Mouse (Mus musculus) adrenal gland, adult 10 weeks (tissue): ENCODE data around the gene Syngr3. TPM values are rescaled to one million over a fixed set of nuclear protein-coding genes. Genes with fewer than 3 reads are reported as not detected.

Experiments
- polyA plus RNA-seq: library from polyadenylated mRNA; stranded (reverse); fragments of 350-450 nt; fragmentation: Illumina TruSeq; extraction: RNeasy Lipid Tissue Mini Kit (QIAGEN cat#74804); gene quantifications from one replicate; pipeline ENCODE4 v1.2.3, GENCODE M21; 2014; ENCODE audit warnings: low read depth, low replicate concordance

Syngr3 gene
- polyA plus RNA-seq: 0.76 TPM

DNA sequence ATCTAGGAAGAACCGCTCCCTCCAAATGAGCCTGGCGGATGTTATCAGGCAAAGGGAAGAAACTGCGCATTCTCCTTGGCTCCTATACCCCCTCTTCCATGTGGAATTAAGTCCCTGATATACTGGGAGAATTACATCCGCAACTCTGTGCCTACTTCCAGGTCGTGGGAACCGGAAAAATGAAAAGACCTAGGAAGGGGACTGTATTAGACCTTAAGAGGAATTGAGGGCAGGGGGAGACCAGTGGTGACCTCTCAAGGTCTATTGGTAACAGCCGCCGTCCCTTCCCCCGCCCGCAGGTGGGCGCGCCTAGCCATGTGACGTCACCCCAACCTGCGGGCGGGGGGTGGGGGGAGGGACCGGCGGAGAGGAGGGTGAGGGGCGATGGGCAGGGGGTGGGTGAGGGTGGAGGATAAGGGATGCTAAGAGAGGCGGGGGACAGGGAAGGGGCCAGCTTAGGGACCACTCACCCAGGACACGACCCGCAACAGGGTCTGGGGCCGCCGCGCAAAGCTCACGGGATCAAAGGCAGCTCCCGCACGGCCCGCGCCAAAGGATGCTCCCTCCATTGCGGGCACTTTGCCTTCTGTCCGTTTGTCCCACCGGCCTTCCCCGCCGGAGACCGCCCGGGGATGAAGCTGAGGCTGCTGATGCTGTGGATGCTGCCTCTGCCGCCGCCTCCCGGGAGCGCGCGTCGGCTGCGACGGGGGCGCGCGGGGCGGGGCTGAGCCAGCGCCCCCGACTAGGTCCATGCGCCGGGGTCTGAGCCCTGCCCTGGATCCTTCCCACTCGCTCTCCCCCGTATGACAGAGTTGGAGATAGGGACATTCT, at the start of gene Syngr3:
Gene Syngr3 (minus strand): TSS at position 705 of the 831 bp plus-strand sequence.

DNA sequence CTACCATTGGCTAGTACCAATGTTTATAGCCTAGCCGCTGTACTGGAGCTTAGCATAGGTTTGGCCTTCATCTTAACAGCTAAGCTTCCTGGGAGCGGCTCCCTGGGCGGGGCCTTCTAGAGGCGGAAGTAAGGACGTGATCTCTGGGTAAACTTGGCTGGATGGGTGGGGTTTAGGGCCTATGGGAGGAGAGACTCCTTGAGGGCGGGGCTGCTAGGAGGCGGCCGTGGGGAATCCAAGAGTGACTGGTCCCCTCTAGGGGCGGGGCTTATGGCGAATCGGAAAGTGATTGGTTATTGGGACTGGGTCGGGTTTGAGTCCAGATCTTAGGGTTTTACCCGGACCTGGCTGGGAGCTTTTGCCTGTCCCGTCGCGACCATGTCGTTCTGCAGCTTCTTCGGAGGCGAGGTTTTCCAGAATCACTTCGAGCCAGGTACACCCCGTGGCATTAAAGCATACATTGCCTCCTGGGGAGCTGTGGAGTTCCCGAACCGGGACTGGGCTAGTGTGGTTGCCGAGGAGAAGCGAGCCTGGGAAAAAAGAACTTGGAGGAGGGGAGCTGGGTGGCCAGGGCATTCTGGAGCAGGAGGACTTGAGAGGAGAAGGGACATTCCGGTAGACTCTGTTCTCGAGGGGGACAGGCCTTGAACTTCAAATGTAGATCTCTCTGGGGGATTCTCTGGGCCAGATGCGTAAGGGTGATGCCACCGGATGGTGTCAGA, 46.7 kb upstream of the Syngr3 start, which contains the start of gene Msrb1:
Gene Msrb1 (plus strand): TSS at position 313 of the 722 bp plus-strand sequence.

DNA sequence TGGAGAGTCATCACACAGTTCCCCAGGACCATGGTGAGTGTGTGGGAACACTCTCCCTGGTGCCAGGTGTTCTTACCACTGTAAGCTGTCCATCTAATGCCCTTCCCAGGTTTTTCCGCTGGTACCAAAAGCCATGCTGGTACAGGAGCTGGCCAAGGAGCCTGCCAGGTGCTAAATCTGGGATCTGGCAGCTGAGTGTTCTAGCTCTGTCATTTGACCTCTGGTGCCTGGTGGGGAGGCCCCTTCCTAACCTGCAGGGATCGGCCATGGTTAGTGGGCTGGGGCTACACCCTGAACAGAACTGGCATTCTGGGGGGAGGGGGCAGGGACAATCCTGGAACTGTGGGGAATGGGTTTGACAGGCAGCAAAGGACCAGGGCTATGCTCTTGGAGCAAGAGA, 37.9 kb upstream of the Syngr3 start, which contains the start of gene Rpl3l:
Gene Rpl3l (plus strand): TSS at position 203 of the 400 bp plus-strand sequence.

DNA sequence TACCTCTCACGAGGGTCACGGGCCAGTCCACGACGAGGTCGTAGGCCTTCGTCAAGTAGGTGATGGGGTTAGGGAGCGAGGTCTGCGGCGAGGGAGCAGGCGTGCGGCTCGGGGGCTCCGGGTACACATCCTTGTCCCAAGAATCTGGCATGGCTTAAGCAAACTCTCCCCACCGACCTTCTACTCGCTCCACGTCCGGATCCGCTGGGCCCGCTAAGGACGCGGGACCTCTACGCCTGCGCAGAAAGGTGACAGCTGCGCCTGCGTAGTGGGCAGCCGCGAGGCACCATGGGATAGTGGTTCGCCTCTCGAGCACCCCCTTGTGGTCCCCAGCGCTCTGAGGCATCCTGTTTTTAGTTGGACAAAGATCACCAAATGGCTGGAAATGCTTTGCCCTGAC, 34.4 kb upstream of the Syngr3 start, which contains the start of gene Ndufb10:
Gene Ndufb10 (minus strand): TSS at position 295 of the 400 bp plus-strand sequence.

DNA sequence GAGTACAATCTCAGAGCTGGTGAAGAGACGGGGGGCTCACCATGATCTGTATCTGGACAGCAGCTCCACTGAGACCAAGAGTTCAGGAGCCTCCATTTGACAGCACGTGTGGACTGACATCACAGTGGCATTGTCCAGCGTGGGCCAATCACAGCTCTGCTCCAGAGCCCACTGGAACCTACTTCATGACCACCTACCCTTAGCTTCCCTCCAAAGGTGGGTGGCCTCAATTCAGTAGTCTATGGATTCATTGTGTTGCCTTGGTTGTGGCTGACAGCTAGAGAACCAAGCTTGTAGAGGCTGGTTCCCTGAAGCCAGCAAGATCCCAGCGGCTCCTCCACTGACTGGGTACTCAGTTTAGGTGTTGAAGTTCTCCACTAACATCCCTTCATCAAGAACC, 28.2 kb upstream of the Syngr3 start, which contains the start of the genes Rnf151 and Rps2:
Gene Rnf151 (minus strand): TSS at position 121 of the 400 bp plus-strand sequence.
Gene Rps2 (plus strand): TSS at position 174 of the 400 bp plus-strand sequence.

DNA sequence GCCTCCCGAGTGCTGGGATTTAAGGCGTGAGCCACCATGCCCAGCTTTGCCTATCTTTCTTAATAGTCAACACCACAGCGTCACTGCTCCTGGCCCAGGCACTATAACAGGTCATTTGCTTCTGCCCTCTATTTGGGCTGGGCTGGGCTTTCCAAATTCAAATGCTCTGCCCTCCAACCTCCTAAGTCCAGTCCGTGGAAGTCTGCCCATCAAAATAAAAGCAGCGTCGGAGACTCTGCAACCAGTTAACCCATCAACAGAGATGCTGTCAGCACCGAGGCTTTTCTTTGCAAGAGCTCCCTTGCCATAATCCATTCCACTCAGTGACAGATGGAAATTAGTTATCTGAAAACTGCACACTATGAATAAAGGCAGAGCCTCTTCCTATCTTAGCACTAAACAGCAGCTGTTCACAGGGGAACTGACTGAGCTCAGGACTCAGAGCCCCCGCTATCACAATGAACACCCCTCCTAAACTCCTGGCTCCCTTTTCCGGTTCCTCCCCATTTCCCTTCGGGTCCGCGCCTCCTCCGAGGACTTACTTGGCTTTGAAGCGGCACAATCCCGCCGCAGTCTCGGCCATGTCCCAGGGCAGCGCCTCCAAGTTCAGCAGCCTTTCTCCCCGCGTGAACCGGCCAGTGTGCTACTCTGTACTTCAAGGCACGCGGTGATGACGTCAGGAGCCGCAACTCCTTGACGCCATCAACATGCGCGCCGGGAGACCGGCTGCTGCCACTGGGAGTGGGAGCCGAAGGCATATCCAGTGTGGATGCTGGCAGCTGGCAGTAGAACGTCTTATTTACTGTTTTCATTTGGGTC, 17.4 kb upstream of the Syngr3 start, which contains the start of gene Tbl3:
Gene Tbl3 (minus strand): TSS at position 679 of the 819 bp plus-strand sequence.

DNA sequence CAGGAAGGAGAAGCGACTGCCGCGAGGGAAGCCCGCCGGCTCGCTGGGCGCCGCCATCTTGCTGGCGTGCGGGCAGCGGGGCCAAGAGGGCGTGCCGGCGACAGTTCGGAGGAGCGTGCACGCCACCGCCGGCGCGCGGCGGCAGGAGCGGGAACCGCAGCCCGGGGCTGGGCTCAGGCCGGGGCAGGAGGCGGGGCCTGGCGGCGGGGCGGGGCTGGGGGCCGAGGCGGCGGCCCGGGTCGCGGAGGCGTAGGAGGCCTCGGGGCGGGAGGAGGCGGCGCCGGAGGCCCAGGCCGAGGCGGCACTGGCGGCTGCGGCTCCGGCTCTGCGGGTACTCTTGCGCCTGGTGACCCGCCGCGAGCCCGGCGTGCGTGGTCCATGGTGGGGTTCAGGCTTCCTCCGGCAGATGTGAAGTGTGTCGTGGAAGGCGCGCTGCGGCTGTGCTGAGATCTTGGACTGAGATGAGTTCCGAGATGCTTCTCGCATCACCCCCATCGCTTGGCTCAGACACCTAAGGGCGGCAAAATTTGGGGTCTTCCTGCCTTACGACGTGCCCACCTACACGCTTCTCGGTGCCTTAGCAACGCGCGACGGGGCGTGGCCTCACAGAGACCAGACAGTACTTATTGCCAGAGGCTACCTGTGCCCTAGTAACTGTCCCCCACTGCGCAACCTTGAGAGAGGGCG, 6.4 kb upstream of the Syngr3 start, which contains the start of the genes Gfer and Noxo1:
Gene Gfer (minus strand): TSS at position 146 of the 687 bp plus-strand sequence.
Gene Noxo1 (plus strand): TSS at position 224 of the 687 bp plus-strand sequence.

DNA sequence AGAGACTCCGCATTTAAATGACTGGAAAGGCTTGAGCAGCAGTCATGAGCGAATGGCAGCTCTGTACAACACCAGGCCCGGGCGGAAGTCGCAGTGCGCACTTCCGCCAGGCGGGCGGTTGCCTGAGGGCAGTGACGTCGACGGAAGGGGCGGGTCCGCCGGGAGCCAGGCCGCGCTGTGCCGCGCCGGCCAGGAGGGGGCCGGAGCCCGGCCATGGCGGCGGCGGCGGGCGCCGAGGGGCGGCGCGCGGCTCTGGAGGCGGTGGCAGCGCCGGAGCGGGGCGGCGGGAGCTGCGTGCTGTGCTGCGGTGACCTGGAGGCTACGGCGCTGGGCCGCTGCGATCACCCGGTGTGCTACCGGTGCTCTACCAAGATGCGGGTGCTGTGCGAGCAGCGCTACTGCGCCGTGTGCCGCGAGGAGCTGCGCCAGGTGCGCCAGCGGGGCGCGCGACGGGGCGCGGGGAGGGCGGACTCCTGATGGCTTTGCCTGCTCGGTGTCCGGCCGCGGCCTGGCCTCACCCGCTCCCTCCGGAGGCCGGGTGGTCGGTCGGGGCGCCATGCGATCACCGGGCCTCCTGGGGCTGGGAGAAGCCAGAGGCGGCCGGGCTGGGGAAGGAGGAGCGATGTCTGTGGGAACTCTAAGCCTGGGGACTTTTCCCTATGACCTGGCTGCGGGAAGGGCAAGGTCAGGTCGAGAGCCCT, 20.1 kb downstream of the Syngr3 start, which contains the start of gene Zfp598:
Gene Zfp598 (plus strand): TSS at position 143 of the 701 bp plus-strand sequence.

DNA sequence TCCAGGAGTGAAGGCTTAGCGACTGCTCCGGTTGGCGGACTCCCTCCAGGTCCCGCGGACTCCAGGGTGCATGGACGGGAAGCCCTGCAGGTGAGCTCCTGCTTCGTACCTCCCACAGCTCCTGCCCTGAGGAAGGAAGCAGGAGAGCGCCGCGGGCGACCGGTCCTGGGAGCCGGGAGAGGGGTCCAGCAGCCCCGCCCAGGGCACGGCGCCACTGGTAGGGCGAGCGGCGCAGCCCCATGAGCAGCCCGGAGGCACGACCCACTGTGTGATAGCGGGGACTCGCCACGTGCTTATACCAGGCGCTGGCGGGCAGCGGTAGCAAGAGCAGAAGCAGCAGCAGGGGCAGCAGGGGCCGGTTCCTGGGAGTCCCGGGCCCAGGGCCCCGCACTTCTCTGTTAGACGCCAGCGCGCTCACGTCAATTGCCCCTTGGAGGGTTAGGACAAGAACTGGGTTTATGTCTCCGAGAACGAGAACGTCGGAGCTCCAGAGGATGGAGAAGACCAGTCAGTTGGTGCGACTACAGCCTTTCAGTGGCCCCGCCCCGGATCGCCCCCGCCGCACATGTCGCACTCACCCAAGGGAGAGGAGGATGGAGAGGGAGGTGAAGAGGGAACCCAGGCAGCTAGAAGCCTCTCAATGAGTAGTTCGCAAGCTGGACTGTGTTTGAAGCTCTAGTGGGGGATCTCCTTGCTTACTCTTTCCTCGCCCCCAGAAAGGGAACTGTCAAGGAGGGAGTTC, 31.6 kb downstream of the Syngr3 start, which contains the start of gene Npw:
Gene Npw (minus strand): TSS at position 441 of the 742 bp plus-strand sequence.

DNA sequence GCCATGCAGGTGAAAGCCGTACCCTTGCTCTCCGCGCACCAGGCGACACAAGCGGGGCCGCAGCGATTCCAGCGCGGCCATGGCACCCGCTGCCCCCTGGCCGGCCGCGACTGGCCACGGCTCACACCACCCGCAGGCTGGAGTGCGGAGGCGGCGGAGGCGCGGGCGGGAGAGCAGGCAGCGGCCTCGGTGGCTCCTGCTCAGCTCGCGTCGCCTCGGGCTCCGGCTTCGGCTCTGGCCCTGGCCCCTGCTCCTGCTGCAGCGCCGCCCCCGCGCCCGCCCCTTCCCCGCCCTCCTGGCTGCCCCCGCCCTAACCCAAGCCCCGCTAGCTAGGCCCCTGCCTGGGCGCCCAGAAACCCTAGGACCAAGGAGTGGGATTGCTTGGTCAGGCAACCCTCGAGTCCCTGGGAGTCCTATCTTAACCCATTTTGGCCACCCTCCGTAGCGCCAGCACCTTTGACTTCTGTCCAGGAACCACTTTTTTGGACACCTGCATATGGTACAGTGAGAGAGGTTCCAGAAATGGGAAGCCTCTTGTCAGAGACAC, 39.6 kb downstream of the Syngr3 start, which contains the start of gene Slc9a3r2:
Gene Slc9a3r2 (minus strand): TSS at position 258 of the 547 bp plus-strand sequence.

Other genes starting within 250 kb of the Syngr3 start
- gene Dnase1l2, start 246.8 kb downstream of the Syngr3 start, polyA plus RNA-seq: not detected
- 0.52 TPM for gene E4f1, start 219.6 kb downstream of the Syngr3 start, polyA plus RNA-seq
- 79.8 TPM for gene Pgp, start 219.6 kb downstream of the Syngr3 start, polyA plus RNA-seq
- gene Bricd5, start 216.1 kb downstream of the Syngr3 start, polyA plus RNA-seq: not detected
- 5.9 TPM for gene Mlst8, start 210.9 kb downstream of the Syngr3 start, polyA plus RNA-seq
- gene Caskin1, start 201.4 kb downstream of the Syngr3 start, polyA plus RNA-seq: 1.6 TPM
- 8.4 TPM for gene Traf7, start 162.0 kb downstream of the Syngr3 start, polyA plus RNA-seq
- not detected for gene Rab26, start 155.7 kb downstream of the Syngr3 start, polyA plus RNA-seq
- 10.1 TPM for gene Pkd1, start 140.1 kb downstream of the Syngr3 start, polyA plus RNA-seq
- gene Tsc2, start 57.3 kb downstream of the Syngr3 start, polyA plus RNA-seq: 16.9 TPM
- gene Nthl1, start 57.3 kb downstream of the Syngr3 start, polyA plus RNA-seq: 0.47 TPM
- gene Slc9a3r2, start 39.6 kb downstream of the Syngr3 start, polyA plus RNA-seq: 16.7 TPM
- not detected for gene Npw, start 31.5 kb downstream of the Syngr3 start, polyA plus RNA-seq
- 2.2 TPM for gene Zfp598, start 20.3 kb downstream of the Syngr3 start, polyA plus RNA-seq
- 9.0 TPM for gene Gfer, start 6.2 kb upstream of the Syngr3 start, polyA plus RNA-seq
- 0.87 TPM for gene Noxo1, start 6.3 kb upstream of the Syngr3 start, polyA plus RNA-seq
- gene Tbl3, start 17.7 kb upstream of the Syngr3 start, polyA plus RNA-seq: not detected
- gene Rnf151, start 28.1 kb upstream of the Syngr3 start, polyA plus RNA-seq: not detected
- gene Rps2, start 28.2 kb upstream of the Syngr3 start, polyA plus RNA-seq: 403 TPM
- gene Ndufb10, start 34.5 kb upstream of the Syngr3 start, polyA plus RNA-seq: 88.7 TPM
- 0.64 TPM for gene Rpl3l, start 37.9 kb upstream of the Syngr3 start, polyA plus RNA-seq
- 6.8 TPM for gene Msrb1, start 46.7 kb upstream of the Syngr3 start, polyA plus RNA-seq
- gene Hs3st6, start 63.0 kb upstream of the Syngr3 start, polyA plus RNA-seq: not detected
- 7.2 TPM for gene Meiob, start 114.3 kb upstream of the Syngr3 start, polyA plus RNA-seq
- gene Hagh, start 150.2 kb upstream of the Syngr3 start, polyA plus RNA-seq: 14.6 TPM
- gene Fahd1, start 160.4 kb upstream of the Syngr3 start, polyA plus RNA-seq: 80.9 TPM
- not detected for gene Igfals, start 176.0 kb upstream of the Syngr3 start, polyA plus RNA-seq
- gene Nubp2, start 196.4 kb upstream of the Syngr3 start, polyA plus RNA-seq: 5.1 TPM
- gene Spsb3, start 196.7 kb upstream of the Syngr3 start, polyA plus RNA-seq: 0.47 TPM
- gene Eme2, start 205.1 kb upstream of the Syngr3 start, polyA plus RNA-seq: 3.1 TPM
- 2.6 TPM for gene Mrps34, start 205.2 kb upstream of the Syngr3 start, polyA plus RNA-seq
- 6.5 TPM for gene Nme3, start 206.5 kb upstream of the Syngr3 start, polyA plus RNA-seq
- gene Mapk8ip3, start 247.0 kb upstream of the Syngr3 start, polyA plus RNA-seq: 11.4 TPM